8 mouse cellular contexts compared by ENCODE assay signal in the genomic region with DNA sequence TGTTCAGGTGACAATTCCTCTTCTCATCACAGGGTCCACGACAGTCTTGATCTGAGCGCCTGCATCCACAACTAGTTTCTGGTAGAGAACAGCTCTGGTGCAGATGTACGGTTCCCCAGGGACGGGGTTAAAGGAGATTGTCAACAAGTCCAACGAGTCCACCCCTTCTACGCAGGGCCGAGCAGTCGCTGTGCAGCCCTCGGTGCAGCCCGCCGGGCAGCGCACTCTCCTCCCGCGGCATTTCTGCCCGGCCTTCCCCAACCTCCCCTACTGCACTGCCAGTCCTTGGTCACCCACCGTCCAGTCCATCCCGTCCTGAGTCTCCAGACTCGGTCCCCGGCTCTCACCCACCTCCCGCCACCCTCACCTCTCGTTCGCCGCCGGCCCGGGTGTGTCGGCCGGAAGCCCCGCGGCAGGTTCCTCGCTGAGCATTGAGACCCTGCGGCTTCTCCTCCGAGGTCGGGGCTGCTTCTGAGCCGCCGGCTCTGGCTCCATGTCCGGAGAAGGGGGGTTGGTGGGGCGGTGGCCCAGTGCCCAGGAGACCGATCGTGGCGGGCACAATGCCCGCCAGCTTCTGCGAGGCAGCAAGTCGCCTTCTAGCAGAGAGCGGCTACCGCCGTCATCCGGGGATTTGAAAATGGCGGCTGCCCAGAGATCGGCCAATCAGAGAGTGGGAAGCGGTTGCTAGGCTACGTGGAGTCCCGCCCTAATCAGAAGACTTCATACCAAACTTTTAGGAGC. TPM values are rescaled to one million over a fixed set of nuclear protein-coding genes. Genes with fewer than 3 reads are reported as not detected.
A peak's percentile ranks its signal among the peaks of the same experiment; 100 is the strongest.
DNase-seq lines count a peak whose midpoint lies in the region; ATAC-seq and TF ChIP-seq lines count a peak whose summit lies in the region.

Gene Net1, minus strand, starts transcription at position 650 of the 741 bp plus-strand sequence.
Gene Tubal3, plus strand, starts transcription at position 704 of the 741 bp plus-strand sequence.

- peak within 1 kb of the TSS; percentile 79 to 88 (median 83) for H3K4me3 ChIP-seq in CH12.LX (replicated peaks in 1 of 3; ENCODE audit: low read depth in 2 of 3, low read length in 2 of 3, poor library complexity in 1 of 3)
- H3K4me3 ChIP-seq in forebrain, embryonic 12.5 days (replicated peaks): peak within 1 kb of the TSS; percentile 84
- H3K4me3 ChIP-seq in liver, postnatal 0 days (ENCODE audit: low read depth, low read length): peak within 1 kb of the TSS; percentile 98
- H3K4me3 ChIP-seq in neural tube, embryonic 14.5 days (ENCODE audit: low read depth, low read length): peak within 1 kb of the TSS; percentile 66

- peaks cover 5% of the 10 kb centered on the region for H3K9me3 ChIP-seq in CH12.LX (replicated peaks; ENCODE audit: low read length)
- 0 out of 2 replicates have a peak, but pooled peaks cover 4% of the 10 kb centered on the region for H3K9me3 ChIP-seq in forebrain, embryonic 12.5 days
- no peaks in the 10 kb centered on the region for H3K9me3 ChIP-seq in liver, postnatal 0 days (ENCODE audit: low read length)
- no peaks in the 10 kb centered on the region for H3K9me3 ChIP-seq in neural tube, embryonic 14.5 days (ENCODE audit: control insufficient read depth, low read length)

- H3K36me3 ChIP-seq in CH12.LX (replicated peaks in 1 of 2; ENCODE audit: control insufficient read depth in 1 of 2, insufficient read depth in 1 of 2, low read length in 1 of 2): peaks cover 0 to 20% of the 10 kb centered on the region in 2 experiments
- peaks cover 18% of the 10 kb centered on the region for H3K36me3 ChIP-seq in forebrain, embryonic 12.5 days (replicated peaks)
- no peaks in the 10 kb centered on the region for H3K36me3 ChIP-seq in liver, postnatal 0 days (replicated peaks; ENCODE audit: insufficient read depth, low read length)
- H3K36me3 ChIP-seq in neural tube, embryonic 14.5 days (ENCODE audit: control insufficient read depth, insufficient read depth, low read length): no peaks in the 10 kb centered on the region

- H3K27ac ChIP-seq in CH12.LX (ENCODE audit: insufficient read depth, low read depth): no peak within 1 kb of the TSS
- peak within 1 kb of the TSS; percentile 71 for H3K27ac ChIP-seq in forebrain, embryonic 12.5 days
- peak within 1 kb of the TSS; percentile 59 for H3K27ac ChIP-seq in liver, postnatal 0 days (ENCODE audit: low read depth)
- H3K27ac ChIP-seq in neural tube, embryonic 14.5 days (ENCODE audit: low read depth, low read length): no peak within 1 kb of the TSS

- H3K9ac ChIP-seq in CH12.LX (ENCODE audit: insufficient read depth, low read depth): peak within 1 kb of the TSS; percentile 56
- peak within 1 kb of the TSS; percentile 94 for H3K9ac ChIP-seq in forebrain, embryonic 12.5 days
- H3K9ac ChIP-seq in liver, postnatal 0 days (replicated peaks): peak within 1 kb of the TSS; percentile 94
- H3K9ac ChIP-seq in neural tube, embryonic 14.5 days (replicated peaks; ENCODE audit: low read depth, low read length): peak within 1 kb of the TSS; percentile 66

- no peak for TF ChIP-seq EP300 in CH12.LX (IDR thresholded peaks at IDR 0.05; ENCODE audit: low read length)
- no peak for TF ChIP-seq EP300 in liver, postnatal 0 days (IDR thresholded peaks at IDR 0.05; ENCODE audit: low read depth)

- DNase-seq in CH12.LX (ENCODE audit: extremely low read depth): peak; percentile 88
- peak; percentile 83 for DNase-seq in c-Kit-positive CD71-positive TER-119-negative erythroid progenitor cells, embryonic 14.5 days (ENCODE audit: low read depth)
- DNase-seq in heart, postnatal 10 days: peak; percentile 93 to 95
- DNase-seq in large intestine, adult 2 months (ENCODE audit: low read depth, low spot score): no peak
- peak; percentile 93 for DNase-seq in liver, postnatal 0 days
- DNase-seq in testis, postnatal 10 days (ENCODE audit: low spot score): peak; percentile 94

- in situ Hi-C loops in CH12.LX (cut with MboI; ENCODE audit: low pct_ligation_motif_present, low pct_unique_long_range_greater_than_20kb, low sequenced_read_pairs): loop anchor here (25.0 kb wide), 1 partner anchor 505 kb away; no protein-coding TSS in a partner anchor

- H3K79me2 ChIP-seq in CH12.LX (replicated peaks; ENCODE audit: control insufficient read depth, extremely low read depth, insufficient read depth, poor library complexity, severe bottlenecking): peaks cover 5% of the 10 kb centered on the region

- TF ChIP-seq POLR2A in CH12.LX (IDR thresholded peaks at IDR 0.05; ENCODE audit: low read depth, low read length): peak; percentile 89

- no peak for TF ChIP-seq CTCF in CH12.LX (conservative IDR thresholded peaks at IDR 0.05 in 1 of 2, IDR thresholded peaks at IDR 0.05 in 1 of 2; ENCODE audit: low read depth in 2 of 2, low read length in 2 of 2)
- TF ChIP-seq CTCF in liver, postnatal 0 days (IDR thresholded peaks at IDR 0.05; ENCODE audit: low read depth): no peak

- peak; percentile 99 for ATAC-seq in forebrain, embryonic 12.5 days (ENCODE audit: low FRiP score)
- peak; percentile 97 for ATAC-seq in liver, postnatal 0 days
- ATAC-seq in neural tube, embryonic 14.5 days (ENCODE audit: low read depth): peak; percentile 100

- H3K4me1 ChIP-seq in CH12.LX (ENCODE audit: control insufficient read depth in 1 of 2, insufficient read depth in 2 of 2): peaks cover 0 to 13% of the 10 kb centered on the region in 2 experiments; a peak in 2 of 4 replicates
- peaks cover 10% of the 10 kb centered on the region for H3K4me1 ChIP-seq in forebrain, embryonic 12.5 days
- H3K4me1 ChIP-seq in liver, postnatal 0 days (ENCODE audit: insufficient read depth): peaks cover 12% of the 10 kb centered on the region; the same call in 1 of the 2 replicates
- 0 out of 2 replicates have a peak, but pooled peaks cover 6% of the 10 kb centered on the region for H3K4me1 ChIP-seq in neural tube, embryonic 14.5 days (ENCODE audit: control insufficient read depth, insufficient read depth, low read length)

- under 1% methylated on average over 52 of the region's 52 CpGs for WGBS in forebrain, embryonic 12.5 days
- WGBS in large intestine, adult 2 months: under 1% methylated on average over 52 of the region's 52 CpGs
- WGBS in liver, postnatal 0 days (ENCODE audit: insufficient replicate concordance): under 1% methylated on average over 52 of the region's 52 CpGs
- under 1% methylated on average over 50 of the region's 52 CpGs for WGBS in neural tube, embryonic 14.5 days

- peak within 1 kb of the TSS; percentile 82 for H3K4me2 ChIP-seq in CH12.LX (ENCODE audit: insufficient read depth, low read depth, poor library complexity, severe bottlenecking)
- H3K4me2 ChIP-seq in forebrain, embryonic 12.5 days: peak within 1 kb of the TSS; percentile 66
- peak within 1 kb of the TSS; percentile 90 for H3K4me2 ChIP-seq in liver, postnatal 0 days (ENCODE audit: low read depth, low read length)
- peak within 1 kb of the TSS; percentile 71 for H3K4me2 ChIP-seq in neural tube, embryonic 14.5 days (ENCODE audit: low read depth, low read length)

- dilution Hi-C loops in CH12.LX (cut with MboI; ENCODE audit: extremely low pct_ligation_motif_present, extremely low pct_unique_long_range_greater_than_20kb, low sequenced_read_pairs): no loop called here

- no peak for TF ChIP-seq RAD21 in CH12.LX (IDR thresholded peaks at IDR 0.05; ENCODE audit: low read depth, low read length)

- intact Hi-C loops in heart, postnatal 10 days (cut with DNase I): no loop called here

- no peaks in the 10 kb centered on the region for H3K27me3 ChIP-seq in CH12.LX (replicated peaks)
- H3K27me3 ChIP-seq in forebrain, embryonic 12.5 days: no peaks in the 10 kb centered on the region
- no peaks in the 10 kb centered on the region for H3K27me3 ChIP-seq in liver, postnatal 0 days (ENCODE audit: insufficient read depth, low read length)
- no peaks in the 10 kb centered on the region for H3K27me3 ChIP-seq in neural tube, embryonic 14.5 days (ENCODE audit: control insufficient read depth, insufficient read depth, low read length)

TF ChIP-seq in CH12.LX, 34 proteins besides CTCF, POLR2A, EP300 and RAD21 (continues in another document):
- TF ChIP-seq CHD2 (IDR thresholded peaks at IDR 0.05; ENCODE audit: low read length) (peak; percentile 34; the same call in 1 of the 2 replicates), POLR2AphosphoS2 (IDR thresholded peaks at IDR 0.05; ENCODE audit: low read depth, low read length) (no peak), ETS1 (conservative IDR thresholded peaks at IDR 0.05; ENCODE audit: low read depth, low read length) (no peak), CHD1 (IDR thresholded peaks at IDR 0.05; ENCODE audit: low read depth, low read length) (no peak; the same call in 1 of the 2 replicates), E2F4 (IDR thresholded peaks at IDR 0.05; ENCODE audit: insufficient replicate concordance, low read depth, low read length) (peak; percentile 80; the same call in 1 of the 2 replicates), MAZ (IDR thresholded peaks at IDR 0.05; ENCODE audit: low read depth, low read length) (no peak), MAX (IDR thresholded peaks at IDR 0.05; ENCODE audit: low read length) (no peak), USF1 (IDR thresholded peaks at IDR 0.05; ENCODE audit: low read depth, low read length) (no peak), UBTF (IDR thresholded peaks at IDR 0.05; ENCODE audit: low read depth, low read length) (peak; percentile 84; the same call in 1 of the 2 replicates), JUN (IDR thresholded peaks at IDR 0.05; ENCODE audit: insufficient read depth, low read depth, low read length) (no peak), IRF4 (IDR thresholded peaks at IDR 0.05; ENCODE audit: low read depth, low read length) (0 out of 2 replicates have a peak, but pooled peaks have one; percentile 18), NRF1 (IDR thresholded peaks at IDR 0.05; ENCODE audit: low read depth, low read length) (no peak)

RNA-seq across cellular contexts. Expression of gene Net1, which starts in this region (rescaled TPM):
- total RNA-seq in CH12.LX (2012; rRNA removed) (15.7 and 18.9 TPM in 2 replicates), CH12.LX (2014; rRNA removed) (22.7 and 24.2 TPM in 2 replicates)
- polyA plus RNA-seq in CH12.LX (2012; ENCODE audit: insufficient read length, low read depth): 45.7 and 46.4 TPM in 2 replicates
- 49.2 and 55.7 TPM in 2 replicates for polyA plus RNA-seq in forebrain, embryonic 12.5 days (2016; fragmentation: Nextera tagmentation; extraction: Ambion mirVana)
- total RNA-seq in heart, postnatal 10 days (2021): 10 to 100 TPM; 37.4 to 41.6 TPM
- polyA plus RNA-seq in large intestine, adult 2 months (2012; rRNA removed): 63.8 and 88.6 TPM in 2 replicates
- 44.9 and 46.5 TPM in 2 replicates for polyA plus RNA-seq in liver, postnatal 0 days (2015; fragmentation: Nextera tagmentation; extraction: Ambion mirVana)
- 7.3 and 13.2 TPM in 2 replicates for polyA plus RNA-seq in neural tube, embryonic 14.5 days (2014; fragmentation: Nextera tagmentation; extraction: Ambion mirVana)

RNA-seq across cellular contexts. Expression of gene Tubal3, which starts in this region (rescaled TPM):
- total RNA-seq in CH12.LX (2012; rRNA removed) (not detected in 2 replicates), CH12.LX (2014; rRNA removed) (0.07 TPM in 1 of 2 replicates, not detected in the other)
- not detected in 2 replicates for polyA plus RNA-seq in CH12.LX (2012; ENCODE audit: insufficient read length, low read depth)
- not detected in 2 replicates for polyA plus RNA-seq in forebrain, embryonic 12.5 days (2016; fragmentation: Nextera tagmentation; extraction: Ambion mirVana)
- not detected for total RNA-seq in heart, postnatal 10 days (2021)
- 60.8 and 84.5 TPM in 2 replicates for polyA plus RNA-seq in large intestine, adult 2 months (2012; rRNA removed)
- polyA plus RNA-seq in liver, postnatal 0 days (2015; fragmentation: Nextera tagmentation; extraction: Ambion mirVana): 0.08 TPM in 1 of 2 replicates, not detected in the other
- not detected in 2 replicates for polyA plus RNA-seq in neural tube, embryonic 14.5 days (2014; fragmentation: Nextera tagmentation; extraction: Ambion mirVana)

Comparison
In these comparisons a context has a peak if more than half of its experiments do, and no peak if none do; other contexts are left out.
1. RNA of gene Tubal3 (polyA plus RNA-seq): 60.8 to 84.5 TPM in large intestine, adult 2 months; not detected in CH12.LX, not detected in neural tube, embryonic 14.5 days, not detected in forebrain, embryonic 12.5 days and 0.08 TPM in liver, postnatal 0 days; every median in the first group is over 10 times any median in the second.
2. H3K27ac ChIP-seq: peak in forebrain, embryonic 12.5 days (single experiment) and liver, postnatal 0 days (single experiment); none in CH12.LX (single experiment) and neural tube, embryonic 14.5 days (single experiment).
3. Peak in every context shown above with its lines, with median percentiles within 50 percentile points of each other: H3K4me2 ChIP-seq, H3K4me3 ChIP-seq, H3K9ac ChIP-seq and ATAC-seq.